Mouse (Mus musculus) hindbrain, embryonic 16.5 days (tissue): Measurements from ENCODE around the gene Babam1. TPM values are rescaled to one million over a fixed set of nuclear protein-coding genes. Genes with fewer than 3 reads are reported as not detected.

ENCODE experiments used
- ATAC-seq: fragments of 200-750 bp; cut with Nextera tagmentation; 2 replicates; pipeline ENCODE4 v1.8.0; 2017; ENCODE audit warnings: moderate TSS enrichment, moderate library complexity
- H3K27ac ChIP-seq: fragments of 300-500 bp; sonication (generic); 2 replicates; pipeline ENCODE4 v1.5.1; 2014; ENCODE audit warnings: low read depth, mild to moderate bottlenecking, control low read depth, low read length, moderate library complexity
- H3K27me3 ChIP-seq: fragments of 300-500 bp; sonication (generic); replicated peaks from 2 replicates; pipeline ENCODE4 v1.6.1; 2014; ENCODE audit warnings: low read length; ENCODE audit not compliant: control insufficient read depth, insufficient read depth
- H3K36me3 ChIP-seq: fragments of 300-500 bp; sonication (generic); 2 replicates; pipeline ENCODE4 v1.6.1; 2014; ENCODE audit warnings: mild to moderate bottlenecking, low read length, moderate library complexity, mixed read lengths; ENCODE audit not compliant: control insufficient read depth, insufficient read depth
- H3K4me1 ChIP-seq: fragments of 300-500 bp; sonication (generic); 2 replicates; pipeline ENCODE4 v1.6.1; 2014; ENCODE audit warnings: low read depth, low read length; ENCODE audit not compliant: control insufficient read depth, insufficient read depth
- H3K4me2 ChIP-seq: fragments of 300-500 bp; sonication (generic); 2 replicates; pipeline ENCODE4 v1.6.1; 2014; ENCODE audit warnings: mild to moderate bottlenecking, low read length, control low read depth, moderate library complexity
- H3K4me3 ChIP-seq: fragments of 300-500 bp; sonication (generic); 2 replicates; pipeline ENCODE4 v1.5.1; 2014; ENCODE audit warnings: mild to moderate bottlenecking, low read length, control low read depth, moderate library complexity
- H3K9ac ChIP-seq: fragments of 300-500 bp; sonication (generic); 2 replicates; pipeline ENCODE4 v1.6.1; 2014; ENCODE audit warnings: low read depth, mild to moderate bottlenecking, control low read depth, low read length, moderate library complexity
- H3K9me3 ChIP-seq: fragments of 300-500 bp; sonication (generic); 2 replicates; pipeline ENCODE4 v1.6.1; 2014; ENCODE audit warnings: mild to moderate bottlenecking, low read length, moderate library complexity; ENCODE audit not compliant: control insufficient read depth
- WGBS: fragments of 180-500 bp; shearing (Covaris S2); extraction: QIAGEN DNeasy Blood & Tissue Kit; methylation state at CpG from one replicate; pipeline ENCODE4 v1.1.7; 2014; 5-methylcytosine and 5-hydroxymethylcytosine counted together
- polyA plus RNA-seq: library from polyadenylated mRNA; unstranded; fragments of >200 nt; fragmentation: Nextera tagmentation; extraction: Ambion mirVana; gene quantifications from 2 replicates; pipeline ENCODE4 v1.2.1, GENCODE M21; 2015

The Babam1 gene
- polyA plus RNA-seq, 1 experiment from 2014 or later, result 97.3 TPM

DNA sequence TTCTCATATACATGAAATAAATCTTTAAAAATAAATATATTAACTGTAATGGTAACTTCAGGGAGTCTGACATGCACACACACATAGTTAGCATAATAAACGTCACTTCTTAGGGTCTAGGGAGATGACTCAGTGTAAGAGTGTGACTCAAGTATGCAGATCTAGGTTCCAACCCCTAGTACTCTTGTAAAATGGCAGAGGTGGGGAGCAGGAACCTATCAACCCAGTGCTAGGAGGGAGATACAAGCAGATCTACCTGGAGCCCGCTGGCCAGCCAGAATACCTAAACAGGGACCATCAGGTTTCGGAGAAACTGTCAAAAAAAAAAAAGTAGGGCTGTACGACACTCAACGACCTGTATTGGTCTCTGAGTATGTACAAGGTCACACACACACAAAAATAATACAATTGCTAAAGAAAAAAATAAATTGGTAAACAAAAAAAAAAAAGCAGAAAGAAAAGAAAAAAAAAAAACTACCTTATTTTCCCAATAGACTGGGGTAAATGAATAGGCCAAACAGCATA lies 25.9 kb upstream of the Babam1 start:
- Histone ChIP-seq H3K4me3 (peak overlapping the region; percentile 77), H3K9me3 (no peaks in the 10 kb centered on the region), H3K27me3 (no peaks in the 10 kb centered on the region), H3K4me2 (peak overlapping the region; percentile 64), H3K27ac (peak overlapping the region; percentile 89; the same call in 1 of the 2 replicates), H3K4me1 (peaks cover 16% of the 10 kb centered on the region), H3K36me3 (peaks cover 19% of the 10 kb centered on the region), H3K9ac (peak overlapping the region; percentile 77; the same call in 1 of the 2 replicates)
- ATAC-seq, result no peak
- WGBS, result 23% methylated on average over 5 of the region's 5 CpGs

DNA sequence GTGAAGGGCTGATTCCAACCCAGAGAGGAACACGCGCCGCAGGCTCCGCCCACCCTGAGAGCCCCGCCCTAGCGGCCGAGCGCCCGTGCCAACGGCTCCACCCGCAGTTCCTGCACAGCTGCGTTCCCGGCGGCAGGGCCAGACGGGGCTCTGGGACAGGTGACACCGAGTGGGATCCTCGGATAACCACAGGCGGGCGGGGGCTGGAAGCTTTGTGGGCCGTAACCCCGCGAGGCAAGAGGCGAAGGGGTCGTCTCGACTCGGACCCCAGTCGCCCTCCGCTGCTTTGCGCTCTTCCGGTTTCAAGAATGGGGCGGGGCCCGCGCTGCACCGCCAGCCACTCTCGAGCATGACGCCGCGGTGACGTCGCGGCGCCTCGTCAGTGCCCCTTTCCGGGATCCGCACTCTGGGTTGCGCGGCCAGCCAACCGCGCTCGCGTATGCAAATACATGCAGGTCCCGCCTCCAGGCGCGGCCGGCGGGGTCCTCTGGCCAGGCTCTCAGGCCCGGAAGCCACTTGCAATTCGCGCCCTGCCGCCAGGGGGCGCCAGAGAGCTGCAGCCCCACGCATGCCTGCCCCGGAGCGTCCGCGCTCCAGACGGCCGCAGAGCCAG lies 25.3 kb upstream of the Babam1 start, which contains the start of gene Ocel1:
TSS of gene Ocel1 (plus strand) at position 63 of the 613 bp plus-strand sequence.
- Histone ChIP-seq H3K4me1 (peaks cover 22% of the 10 kb centered on the region), H3K4me3 (peak within 1 kb of the TSS; percentile 77), H3K9me3 (no peaks in the 10 kb centered on the region), H3K27ac (peak within 1 kb of the TSS; percentile 89), H3K4me2 (peak within 1 kb of the TSS; percentile 64), H3K27me3 (no peaks in the 10 kb centered on the region), H3K9ac (peak within 1 kb of the TSS; percentile 77), H3K36me3 (peaks cover 19% of the 10 kb centered on the region)
- WGBS, result under 1% methylated on average over 67 of the region's 68 CpGs
- ATAC-seq, result peak; percentile 86

DNA sequence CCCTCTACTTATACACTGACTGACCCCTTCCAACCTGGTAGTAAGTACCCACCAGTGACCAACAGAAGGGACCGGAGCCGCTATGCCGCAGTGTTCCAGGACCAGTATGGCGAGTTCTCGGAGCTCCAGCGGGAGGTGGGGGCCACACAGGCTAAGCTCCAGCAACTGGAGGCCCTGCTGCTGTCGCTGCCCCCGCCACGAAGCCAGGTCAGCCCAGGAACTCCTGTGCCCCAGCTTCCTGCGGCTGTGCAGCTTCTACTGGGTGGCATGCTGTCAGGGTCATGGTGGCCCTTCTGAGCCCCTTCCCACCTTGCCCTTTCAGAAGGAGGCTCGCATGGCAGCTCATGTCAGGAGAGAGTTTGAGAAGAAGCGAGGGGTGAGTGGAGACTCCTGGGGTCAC lies 24.2 kb upstream of the Babam1 start:
- Histone ChIP-seq H3K4me3 (no peak overlapping the region), H3K4me1 (peaks cover 27% of the 10 kb centered on the region), H3K36me3 (peaks cover 19% of the 10 kb centered on the region), H3K27me3 (no peaks in the 10 kb centered on the region), H3K9me3 (no peaks in the 10 kb centered on the region), H3K27ac (no peak overlapping the region), H3K9ac (no peak overlapping the region), H3K4me2 (no peak overlapping the region)
- WGBS, result 87% methylated on average over 12 of the region's 12 CpGs
- ATAC-seq, result no peak

DNA sequence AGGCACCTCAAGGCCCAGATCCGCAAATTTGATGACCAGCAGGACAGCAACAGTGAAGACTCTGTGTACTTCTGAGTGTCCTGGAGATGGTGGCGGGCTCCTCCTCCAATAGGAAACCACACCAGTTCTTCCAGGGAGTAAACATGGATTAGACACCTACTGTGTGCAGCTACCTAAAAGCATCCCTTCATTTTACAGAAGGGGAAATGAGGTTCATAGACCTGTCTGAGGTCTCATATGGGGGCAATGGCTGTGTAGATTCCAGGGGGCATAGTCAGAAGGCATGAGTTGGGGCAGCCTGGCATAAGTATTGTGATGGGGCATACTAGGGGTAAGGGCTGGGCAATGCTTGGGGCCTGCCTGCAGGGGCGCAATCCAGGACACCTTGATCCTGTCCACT lies 23.7 kb upstream of the Babam1 start:
- Histone ChIP-seq H3K36me3 (peaks cover 21% of the 10 kb centered on the region), H3K27ac (no peak overlapping the region), H3K27me3 (no peaks in the 10 kb centered on the region), H3K4me1 (peaks cover 23% of the 10 kb centered on the region), H3K9ac (no peak overlapping the region), H3K4me2 (no peak overlapping the region), H3K4me3 (no peak overlapping the region), H3K9me3 (no peaks in the 10 kb centered on the region)
- WGBS, result 97% methylated on average over 3 of the region's 3 CpGs
- ATAC-seq, result no peak

DNA sequence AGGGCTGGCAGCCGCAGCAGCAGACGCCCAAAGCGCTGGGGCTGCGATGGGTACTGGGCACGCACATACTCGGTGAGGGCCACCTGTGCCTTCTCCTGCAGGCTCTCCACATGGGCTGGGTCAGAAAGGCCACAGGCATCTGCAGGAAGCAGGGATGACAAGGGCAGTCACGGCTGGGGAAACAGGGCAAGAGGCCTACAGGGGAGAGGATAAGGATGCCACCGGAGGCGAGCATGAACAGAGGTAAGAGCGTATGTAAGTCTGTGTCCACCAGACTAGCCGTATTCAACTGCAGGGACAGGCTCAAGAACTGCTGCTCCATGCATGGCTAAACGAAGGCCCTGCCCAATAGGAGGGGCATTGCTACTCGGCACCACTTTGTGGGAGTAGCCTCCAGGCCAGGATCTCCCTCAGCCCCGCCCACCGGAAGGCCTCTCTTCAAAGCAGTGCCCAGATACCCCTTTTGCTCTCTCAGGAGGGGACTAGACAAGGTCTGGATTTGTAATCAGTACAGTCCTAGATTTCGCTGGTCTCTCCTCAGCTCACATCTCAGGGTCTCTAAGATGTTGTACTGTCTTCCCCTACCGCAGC lies 21.9 kb upstream of the Babam1 start:
- H3K4me1 ChIP-seq, result peaks cover 35% of the 10 kb centered on the region
- ATAC-seq, result no peak
- no peak overlapping the region for H3K27ac ChIP-seq
- H3K9me3 ChIP-seq, result no peaks in the 10 kb centered on the region
- H3K4me3 ChIP-seq, result no peak overlapping the region
- H3K27me3 ChIP-seq, result no peaks in the 10 kb centered on the region
- WGBS, result 80% methylated on average over 17 of the region's 17 CpGs
- no peak overlapping the region for H3K4me2 ChIP-seq
- no peak overlapping the region for H3K9ac ChIP-seq
- peaks cover 14% of the 10 kb centered on the region for H3K36me3 ChIP-seq

DNA sequence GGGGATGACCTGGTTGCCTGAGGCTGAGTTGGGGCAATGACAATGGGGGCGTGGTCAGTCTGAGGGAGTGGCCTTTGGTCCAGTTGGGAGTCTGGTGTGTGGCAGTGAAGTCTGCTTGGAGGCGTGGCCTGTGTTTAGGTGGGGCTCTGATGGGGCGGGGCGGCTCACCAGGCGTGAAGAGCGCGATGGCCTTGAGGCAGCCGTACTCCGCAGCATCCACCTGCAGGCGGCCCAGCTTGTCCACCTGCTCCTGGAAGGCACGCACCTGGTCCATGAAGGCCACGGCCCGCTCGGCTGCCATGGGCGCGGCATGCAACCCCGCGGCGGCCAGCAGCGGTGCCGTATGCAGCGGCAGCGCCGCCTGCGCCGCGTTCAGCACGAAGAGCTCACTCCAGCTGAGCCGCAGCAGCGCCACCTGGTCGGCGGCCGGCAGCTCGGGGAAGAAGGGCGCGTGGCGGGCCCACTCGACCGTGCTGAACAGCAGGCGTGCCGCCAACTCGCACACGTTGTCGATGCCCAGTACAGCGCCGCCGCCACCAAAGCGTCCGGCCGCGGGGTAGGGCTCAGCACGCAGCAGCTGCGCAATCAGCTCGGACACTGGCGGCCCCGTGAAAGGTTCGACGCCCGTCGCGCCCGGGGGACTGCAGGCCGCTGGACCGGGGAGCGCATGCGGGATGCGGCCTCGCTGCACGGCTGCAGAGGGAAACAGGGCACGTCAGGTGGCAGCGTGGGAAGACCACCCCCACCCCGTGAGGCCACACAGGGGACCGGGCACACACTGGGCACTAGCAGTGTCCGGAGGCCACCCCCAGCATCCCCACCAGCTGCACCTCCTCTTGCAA lies 20.9 kb upstream of the Babam1 start:
- Histone ChIP-seq H3K36me3 (peaks cover 13% of the 10 kb centered on the region; the same call in 1 of the 2 replicates), H3K4me3 (peak overlapping the region; percentile 43)
- peak; percentile 2; the same call in 1 of the 2 replicates for ATAC-seq

DNA sequence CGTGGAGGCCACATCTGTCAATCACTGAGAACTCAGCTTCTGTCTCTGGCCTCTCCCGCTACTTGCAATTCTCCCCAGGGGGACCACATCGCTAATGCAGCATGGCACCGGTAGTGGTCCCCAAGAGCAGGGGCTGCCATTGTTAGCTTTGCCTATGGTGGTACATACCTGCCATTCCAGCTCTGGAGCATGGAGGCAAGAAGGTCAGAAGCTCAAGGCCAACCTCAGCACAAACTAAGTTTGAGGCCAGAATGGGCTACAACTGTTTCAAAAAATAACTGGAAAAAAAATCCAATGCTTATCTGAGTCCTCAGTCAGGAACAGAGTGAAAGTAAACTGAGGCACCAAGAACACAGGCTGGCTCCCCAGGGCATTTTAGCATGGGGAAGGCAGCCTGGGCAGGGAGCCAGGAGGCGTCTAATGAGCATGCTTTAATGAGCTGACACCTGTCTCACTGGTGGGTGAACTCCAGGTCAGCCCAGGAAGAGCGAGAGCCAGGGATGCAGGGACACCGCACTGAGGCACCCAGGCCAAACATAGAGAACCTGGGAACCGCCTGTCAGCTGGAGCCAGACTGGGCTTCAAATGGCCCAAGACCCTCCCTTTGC lies 20.1 kb upstream of the Babam1 start:
- ATAC-seq, result no peak
- Histone ChIP-seq H3K4me2 (peak overlapping the region; percentile 63), H3K27ac (peak overlapping the region; percentile 79; the same call in 1 of the 2 replicates), H3K27me3 (no peaks in the 10 kb centered on the region), H3K4me3 (peak overlapping the region; percentile 43), H3K9ac (peak overlapping the region; percentile 70), H3K4me1 (peaks cover 43% of the 10 kb centered on the region), H3K9me3 (no peaks in the 10 kb centered on the region), H3K36me3 (peaks cover 13% of the 10 kb centered on the region; the same call in 1 of the 2 replicates)
- 25% methylated on average over 8 of the region's 8 CpGs for WGBS

More for the DNA sequence above, 20.9 kb upstream of the Babam1 start:
- Histone ChIP-seq H3K9me3 (no peaks in the 10 kb centered on the region), H3K4me1 (peaks cover 41% of the 10 kb centered on the region), H3K4me2 (peak overlapping the region; percentile 63), H3K27ac (peak overlapping the region; percentile 79), H3K9ac (peak overlapping the region; percentile 70), H3K27me3 (no peaks in the 10 kb centered on the region)
- 5% methylated on average over 49 of the region's 74 CpGs for WGBS

DNA sequence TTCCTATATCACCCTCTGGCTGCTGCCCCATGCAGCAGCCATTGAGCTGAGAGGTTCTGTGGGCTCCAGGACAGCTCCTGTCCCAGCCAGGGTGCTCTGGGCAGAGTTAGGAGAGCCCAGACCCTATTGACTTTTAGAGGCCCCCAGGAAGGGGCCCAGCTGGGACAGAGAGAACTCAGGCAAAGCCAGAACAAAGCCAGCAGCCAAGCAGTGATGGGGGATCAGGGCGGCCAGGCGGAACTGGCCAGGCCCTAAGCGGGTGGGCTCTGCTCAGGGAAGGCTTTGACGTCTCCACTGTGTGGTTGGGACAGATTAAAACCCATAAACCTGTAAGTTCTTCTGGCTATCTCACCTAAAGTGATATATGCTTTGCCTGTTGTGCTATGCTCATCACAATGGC lies 17.7 kb upstream of the Babam1 start:
- ATAC-seq, result no peak
- no peak overlapping the region; the same call in 1 of the 2 replicates for H3K4me3 ChIP-seq

More for the DNA sequence above, 17.7 kb upstream of the Babam1 start:
- Histone ChIP-seq H3K4me1 (peaks cover 50% of the 10 kb centered on the region), H3K9ac (peak overlapping the region; percentile 38; the same call in 1 of the 2 replicates), H3K9me3 (no peaks in the 10 kb centered on the region), H3K4me2 (peak overlapping the region; percentile 100), H3K27ac (no peak overlapping the region), H3K27me3 (no peaks in the 10 kb centered on the region), H3K36me3 (peaks cover 9% of the 10 kb centered on the region; the same call in 1 of the 2 replicates)
- 42% methylated on average over 4 of the region's 4 CpGs for WGBS
